Mouse (Mus musculus): ENCODE measurements at regions not wholly inside any gene's neighbourhood (a gene's known extent, or its start where the extent isn't known, plus 50 kb on each side); places are given as distances from the start of the nearest gene placed in this dataset.

DNA sequence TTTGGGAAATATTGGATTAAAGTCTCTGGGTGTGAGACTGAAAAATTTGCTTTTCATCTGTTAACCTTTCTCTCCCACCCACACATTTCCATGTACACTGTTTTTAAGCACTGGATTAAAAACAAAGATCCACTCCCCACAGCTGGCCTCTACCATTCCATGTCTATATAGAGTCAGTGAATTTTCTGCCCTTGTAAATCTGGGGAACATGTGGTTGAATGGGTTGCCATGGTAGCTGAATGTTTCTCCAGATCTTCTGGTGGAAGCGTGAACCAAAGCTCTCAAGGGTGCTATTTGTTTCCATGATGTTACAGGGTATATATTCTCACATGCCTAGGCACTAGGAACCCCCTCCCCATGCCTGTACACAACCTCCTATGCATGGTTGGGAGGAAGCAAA, 326.4 kb upstream of the N6amt1 start:
- no peak for TF ChIP-seq POLR2A (IDR thresholded peaks at IDR 0.05; ENCODE audit: low read depth, low read length)
- TF ChIP-seq CTCF (conservative IDR thresholded peaks at IDR 0.05 in 1 of 2, IDR thresholded peaks at IDR 0.05 in 1 of 2; ENCODE audit: low read depth in 2 of 2, low read length in 2 of 2), result no peak
- no peak for TF ChIP-seq JUND (conservative IDR thresholded peaks at IDR 0.05; ENCODE audit: low read depth, low read length)
- no peak for TF ChIP-seq MXI1 (IDR thresholded peaks at IDR 0.05; ENCODE audit: low read depth, low read length)
- no peak for TF ChIP-seq POLR2AphosphoS2 (IDR thresholded peaks at IDR 0.05; ENCODE audit: low read depth, low read length)
- TF ChIP-seq NRF1 (IDR thresholded peaks at IDR 0.05; ENCODE audit: low read depth, low read length), result no peak

Data from CH12.LX (cell line).